Mouse (Mus musculus) liver, adult (tissue): ENCODE measurements around the gene Fam189a1.

Experiments
- GATA4 ChIP-seq: IDR thresholded peaks from 2 replicates; pipeline ENCODE4 v1.6.1; 2014; ENCODE audit warnings: mild to moderate bottlenecking, low read length; ENCODE audit not compliant: insufficient replicate concordance

Fam189a1 gene

GRCm38 (mm10) chr7:65156514-65156911 lies at the start of gene Fam189a1:
Gene Fam189a1, minus strand, starts transcription at chr7:65156570.
- no peak for TF ChIP-seq GATA4

- no peak for TF ChIP-seq GATA4
Measured at GRCm38 (mm10) chr7:65206021-65206420, 49.7 kb upstream of the Fam189a1 start.

GRCm38 (mm10) chr7:65202719-65203118 lies 46.3 kb upstream of the Fam189a1 start:
- no peak for TF ChIP-seq GATA4

GRCm38 (mm10) chr7:65180694-65181093 lies 24.3 kb upstream of the Fam189a1 start:
- no peak for TF ChIP-seq GATA4

GRCm38 (mm10) chr7:65170762-65171161 lies 14.4 kb upstream of the Fam189a1 start:
- TF ChIP-seq GATA4 = no peak

- TF ChIP-seq GATA4 = no peak
Measured at GRCm38 (mm10) chr7:65157031-65158025, 958 bp upstream of the Fam189a1 start.

- no peak for TF ChIP-seq GATA4
Measured at GRCm38 (mm10) chr7:65155628-65156513, 499 bp downstream of the Fam189a1 start.

- TF ChIP-seq GATA4 = no peak
Measured at GRCm38 (mm10) chr7:65154576-65154975, 1.8 kb downstream of the Fam189a1 start.

- no peak for TF ChIP-seq GATA4
Measured at GRCm38 (mm10) chr7:65153846-65154245, 2.5 kb downstream of the Fam189a1 start.

GRCm38 (mm10) chr7:65151526-65151925 lies 4.8 kb downstream of the Fam189a1 start:
- no peak for TF ChIP-seq GATA4

- no peak for TF ChIP-seq GATA4
Measured at GRCm38 (mm10) chr7:65149040-65149439, 7.3 kb downstream of the Fam189a1 start.

- no peak for TF ChIP-seq GATA4
Measured at GRCm38 (mm10) chr7:65144881-65145280, 11.5 kb downstream of the Fam189a1 start.

- TF ChIP-seq GATA4 = no peak
Measured at GRCm38 (mm10) chr7:65141907-65142698, 14.3 kb downstream of the Fam189a1 start.

- no peak for TF ChIP-seq GATA4
Measured at GRCm38 (mm10) chr7:65140832-65141231, 15.5 kb downstream of the Fam189a1 start.

GRCm38 (mm10) chr7:65140099-65140498 lies 16.3 kb downstream of the Fam189a1 start:
- no peak for TF ChIP-seq GATA4
